Mouse (Mus musculus) right cerebral cortex, postnatal 4 days (tissue): ENCODE measurements at regions not wholly inside any gene's neighbourhood (a gene's known extent, or its start where the extent isn't known, plus 50 kb on each side); places are given as distances from the start of the nearest gene placed in this dataset.

Experiments
- DNase-seq: peaks from one replicate; pipeline ENCODE4 v3.0.0-alpha.2; 2022

- no peak for DNase-seq
Observed at GRCm38 (mm10) chr9:61815995-61816394, 98.3 kb downstream of the Rplp1 start.

GRCm38 (mm10) chr9:61813291-61813690, 101.1 kb downstream of the Rplp1 start:
- no peak for DNase-seq

DNA sequence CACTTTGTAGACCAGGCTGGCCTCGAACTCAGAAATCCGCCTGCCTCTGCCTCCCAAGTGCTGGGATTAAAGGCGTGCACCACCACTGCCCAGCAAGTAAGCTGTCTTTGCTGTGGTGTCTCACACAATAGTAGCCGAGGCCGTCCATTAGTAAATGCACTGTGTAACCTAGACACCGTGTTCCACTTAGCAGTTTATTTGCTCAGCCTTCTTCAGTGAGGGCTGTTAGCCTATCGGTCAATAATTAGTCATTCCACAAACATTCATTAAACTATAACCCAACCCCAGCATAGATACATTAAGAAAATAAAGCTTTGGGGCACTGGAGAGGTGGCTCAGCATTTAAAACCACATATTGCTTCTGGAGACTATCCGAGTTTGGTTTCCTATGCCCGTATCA, 102.0 kb downstream of the Rplp1 start:
- DNase-seq: no peak

GRCm38 (mm10) chr9:61810456-61810855, 103.9 kb downstream of the Rplp1 start:
- DNase-seq: no peak

- DNase-seq: no peak
Observed at GRCm38 (mm10) chr9:61808351-61809225, 105.8 kb downstream of the Rplp1 start.

DNA sequence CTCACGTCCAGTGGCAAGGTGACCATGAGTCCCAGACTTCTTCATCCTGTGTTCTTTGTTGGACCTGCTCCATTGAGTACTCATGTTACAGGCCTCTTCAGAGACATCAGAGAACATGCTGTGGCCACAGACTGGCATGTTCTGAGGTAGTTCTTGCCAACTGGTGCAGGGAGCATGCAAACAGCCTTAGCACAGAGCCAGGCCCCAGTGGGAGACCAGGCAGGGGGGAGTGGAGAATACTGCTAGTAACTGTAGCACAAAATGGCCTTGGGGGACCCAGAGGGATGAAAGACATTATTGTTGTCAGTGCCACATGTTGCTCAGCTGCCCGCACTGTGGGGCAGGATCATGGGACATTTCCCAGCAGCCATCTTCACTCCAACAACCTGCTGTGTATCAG, 108.4 kb downstream of the Rplp1 start:
- no peak for DNase-seq

- no peak for DNase-seq
Observed at GRCm38 (mm10) chr9:61803555-61803954, 110.8 kb downstream of the Rplp1 start.

- no peak for DNase-seq
Observed at GRCm38 (mm10) chr9:61802694-61803093, 111.6 kb downstream of the Rplp1 start.

DNA sequence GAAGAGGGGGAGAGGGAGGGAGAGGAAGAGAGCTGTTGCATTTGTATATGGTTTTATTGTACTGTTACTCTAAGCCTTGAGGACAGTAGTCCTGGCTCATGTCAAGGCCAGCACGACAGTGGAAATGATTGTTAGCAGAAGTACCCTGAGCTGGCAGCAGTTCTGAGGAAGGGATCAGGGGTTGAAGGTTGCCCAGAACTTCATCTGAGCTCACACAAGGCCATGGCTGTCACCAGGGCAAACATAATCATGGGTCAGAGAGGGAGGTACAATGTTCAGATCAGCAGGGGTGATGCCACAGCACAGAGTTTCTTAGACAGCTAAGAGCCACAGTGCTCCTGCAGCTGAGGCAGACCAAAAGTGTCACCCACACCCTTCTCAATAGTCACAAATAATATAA, 114.8 kb downstream of the Rplp1 start:
- DNase-seq: no peak

DNA sequence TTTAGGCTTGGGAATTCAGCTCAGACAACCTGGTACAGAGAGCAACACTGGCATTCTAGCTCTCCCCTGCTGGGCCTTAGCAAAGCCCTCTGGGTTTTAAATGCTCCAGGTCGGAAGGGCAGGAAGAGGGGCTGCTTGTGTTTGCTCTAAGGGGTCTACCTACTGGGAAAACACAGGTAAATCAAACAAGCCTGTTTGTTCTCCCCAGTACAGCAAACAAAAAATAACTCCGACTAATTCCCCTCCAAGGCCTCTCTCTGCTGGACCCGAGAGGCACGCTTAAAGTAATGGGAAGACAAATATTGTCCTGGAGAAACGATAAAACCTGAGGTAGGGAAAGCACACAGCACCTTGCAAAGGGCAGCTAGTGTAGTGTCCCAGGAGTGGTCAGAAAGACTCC, 118.4 kb downstream of the Rplp1 start:
- DNase-seq: no peak

- peak; percentile 59 for DNase-seq
Observed at GRCm38 (mm10) chr9:61791435-61792064, 122.8 kb downstream of the Rplp1 start.

- DNase-seq: no peak
Observed at GRCm38 (mm10) chr9:61790849-61791248, 123.5 kb downstream of the Rplp1 start.

DNA sequence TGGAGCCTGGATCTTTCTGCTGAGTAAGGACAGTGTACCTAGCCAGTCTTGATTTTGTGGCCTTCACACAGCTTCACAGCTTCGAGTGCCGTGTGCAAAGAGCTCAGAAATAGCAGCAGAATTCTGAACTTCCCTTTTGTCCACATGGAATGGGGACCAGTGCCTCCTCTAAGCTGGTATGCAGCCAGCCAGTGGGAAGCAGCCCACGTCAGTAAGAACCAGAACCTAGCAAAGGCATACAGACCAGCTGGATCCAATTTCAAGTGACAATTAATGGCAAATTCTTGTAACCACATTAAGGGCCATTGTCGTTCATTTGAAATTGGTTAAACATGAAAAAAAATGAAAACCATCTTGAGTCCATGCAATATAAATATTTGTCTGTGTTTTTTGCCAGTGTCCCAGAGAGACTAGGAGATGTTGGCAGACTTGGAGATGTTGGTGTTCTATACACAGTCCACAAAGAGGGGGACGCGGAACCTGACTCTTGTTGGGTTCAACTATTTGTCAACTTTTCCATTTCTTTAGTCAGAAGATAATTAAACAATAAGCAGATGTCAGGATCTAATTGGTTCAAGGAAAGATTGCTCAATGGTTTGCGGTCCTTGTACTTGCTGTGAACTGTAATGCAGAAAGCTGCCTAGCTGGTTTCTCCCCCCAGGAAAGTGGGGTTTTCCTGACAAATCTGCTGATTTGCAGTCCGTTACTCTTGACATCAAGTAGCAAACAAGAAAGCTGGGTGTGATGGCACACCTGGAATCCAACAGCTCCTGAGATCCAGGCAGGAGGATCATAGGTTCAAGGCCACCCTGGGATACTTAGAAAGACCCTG, 125.1 kb downstream of the Rplp1 start:
- no peak for DNase-seq

DNA sequence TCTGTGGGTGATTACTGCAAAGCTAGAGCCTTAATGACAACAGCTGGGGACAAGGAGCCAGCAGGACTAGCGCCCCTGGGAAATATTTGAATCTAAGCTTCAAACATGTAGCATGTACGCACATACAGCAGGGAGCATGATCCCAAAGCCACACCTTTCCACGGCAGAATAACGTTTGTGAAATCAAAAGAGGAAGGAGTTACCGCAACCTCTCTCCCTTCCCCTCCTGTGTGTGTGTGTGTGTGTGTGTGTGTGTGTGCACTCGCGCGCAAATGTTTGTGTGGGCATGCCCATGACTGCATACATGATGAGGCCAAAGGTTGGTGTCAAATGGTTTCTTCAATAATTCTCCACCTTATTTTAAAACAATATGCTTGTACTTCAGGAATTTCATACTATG, 132.9 kb downstream of the Rplp1 start:
- DNase-seq: no peak

DNA sequence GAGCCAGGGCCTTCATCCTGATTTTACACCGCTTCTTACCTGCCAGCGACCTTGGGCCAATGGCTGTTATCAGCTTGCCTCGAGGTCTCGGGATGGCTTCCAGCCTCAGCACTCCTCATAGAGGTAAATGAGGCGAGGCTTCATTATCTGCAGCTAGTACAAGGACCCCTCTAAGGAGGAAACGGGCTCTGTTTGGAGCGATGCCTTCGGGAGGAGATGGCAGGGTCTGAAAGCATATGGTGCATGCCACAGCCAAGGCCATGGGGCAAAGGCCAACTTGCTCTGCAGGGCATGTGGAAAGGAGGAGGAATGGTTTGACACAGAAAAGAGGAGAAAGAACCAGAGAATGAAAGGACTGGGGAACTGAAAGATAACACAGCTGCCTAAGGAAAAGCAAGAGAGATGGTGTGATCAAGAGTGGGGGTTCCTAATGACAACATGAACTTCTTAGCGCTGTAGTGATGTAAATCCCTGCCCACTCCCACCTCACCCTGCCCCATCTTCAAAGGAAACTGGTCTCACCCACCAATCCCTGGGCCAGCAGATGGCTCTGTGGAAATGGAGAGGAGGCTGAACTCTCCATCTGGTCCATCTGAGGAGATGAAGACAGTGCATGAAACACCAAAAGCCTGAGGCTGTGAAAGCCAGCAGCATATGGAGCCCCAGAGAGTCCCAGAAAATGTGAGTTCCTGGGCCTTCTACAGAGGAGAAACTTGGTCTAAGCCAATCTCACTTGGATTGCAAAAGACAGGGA, 134.0 kb downstream of the Rplp1 start:
- no peak for DNase-seq

GRCm38 (mm10) chr9:61779165-61779564, 135.2 kb downstream of the Rplp1 start:
- no peak for DNase-seq

DNA sequence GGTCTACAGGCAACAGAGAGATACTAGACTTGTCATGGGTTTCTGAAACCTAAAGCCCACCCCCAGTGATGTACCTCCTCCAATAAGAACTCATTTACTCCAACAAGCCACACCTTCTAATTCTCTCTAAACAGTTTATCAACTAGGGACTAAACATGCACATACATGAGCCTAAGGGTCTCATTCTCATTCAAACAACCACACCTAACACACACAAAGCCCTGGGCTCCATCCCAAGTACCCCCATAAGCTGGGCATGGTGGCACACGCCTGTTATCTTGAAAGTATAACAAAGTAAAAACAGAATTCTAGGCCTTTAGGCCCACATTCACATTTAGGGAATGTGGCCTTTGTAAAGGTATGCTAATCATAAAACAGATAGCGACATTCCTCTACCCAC, 137.9 kb downstream of the Rplp1 start:
- DNase-seq: no peak

DNA sequence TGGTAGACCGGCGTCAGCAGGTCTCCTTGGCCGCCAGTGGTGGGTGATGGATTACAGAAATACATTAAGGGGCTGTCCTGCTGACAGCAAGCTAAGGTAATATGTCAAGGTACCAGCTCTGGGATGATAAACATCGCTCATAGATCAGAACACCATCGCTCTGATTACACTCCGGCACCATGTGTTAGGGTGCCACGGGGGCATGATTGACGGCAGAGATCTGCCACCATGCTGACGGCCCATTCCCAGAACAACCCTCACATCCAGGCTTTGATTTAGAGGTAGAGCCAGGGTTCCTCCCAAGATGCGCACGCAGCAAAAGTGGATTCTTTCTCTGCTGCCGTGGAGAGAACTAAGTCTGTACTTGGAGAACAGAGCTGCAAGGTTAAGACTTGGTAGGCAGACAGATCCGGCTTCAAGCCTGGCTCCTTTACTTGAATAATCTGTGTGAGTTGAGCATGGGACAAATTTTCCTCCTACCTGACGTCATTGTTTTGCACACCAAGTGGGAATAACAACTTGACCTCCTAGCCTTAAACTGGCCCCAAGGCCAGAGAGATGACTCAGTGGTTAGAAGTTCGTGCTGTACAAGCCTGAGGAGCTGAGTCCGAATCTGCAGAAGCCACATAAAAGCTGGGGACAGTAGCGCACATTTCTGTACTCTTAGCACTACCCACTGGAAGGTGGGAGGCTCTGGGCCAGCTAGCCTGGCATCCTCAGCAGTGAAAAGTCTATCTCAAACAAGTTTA, 144.0 kb downstream of the Rplp1 start:
- no peak for DNase-seq

DNA sequence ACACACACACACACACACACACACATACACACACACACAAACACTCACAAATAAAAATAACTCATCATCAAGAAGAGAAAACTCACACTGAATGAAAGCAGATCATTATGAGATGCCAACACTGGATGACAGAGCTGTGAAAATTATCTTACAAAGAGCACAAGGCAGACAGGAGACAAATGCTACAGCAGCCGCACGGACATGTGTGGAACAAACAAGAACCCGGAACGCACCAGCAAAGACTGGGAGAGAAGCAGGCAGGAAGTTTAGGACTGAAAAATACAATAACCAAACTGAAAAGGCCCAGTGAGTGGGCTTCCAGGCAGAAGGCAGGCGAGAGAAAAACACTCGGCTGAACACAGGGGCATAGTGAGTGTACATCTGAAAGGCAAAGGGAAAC, 148.2 kb downstream of the Rplp1 start:
- no peak for DNase-seq

GRCm38 (mm10) chr9:61765366-61765765, 149.0 kb downstream of the Rplp1 start:
- no peak for DNase-seq

DNA sequence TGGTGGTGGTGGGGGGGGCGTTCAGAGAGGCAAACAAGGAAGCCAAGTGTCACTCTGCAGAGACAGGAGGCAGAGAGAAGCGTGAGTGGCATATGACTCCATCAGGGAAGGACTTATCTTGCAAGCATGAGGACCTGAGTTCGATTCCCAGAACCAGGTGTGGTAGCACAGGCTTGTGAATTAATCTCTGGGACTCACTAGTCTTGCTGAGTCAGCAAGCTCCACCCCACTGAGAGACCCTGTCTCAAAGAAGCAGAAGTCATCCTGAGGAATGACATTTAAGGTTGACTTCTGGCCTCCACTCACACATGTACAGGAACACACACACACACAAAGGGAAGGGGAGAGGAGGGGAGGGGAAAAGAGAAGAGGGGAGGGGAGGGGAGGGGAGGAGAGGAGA, 156.5 kb downstream of the Rplp1 start:
- no peak for DNase-seq

DNA sequence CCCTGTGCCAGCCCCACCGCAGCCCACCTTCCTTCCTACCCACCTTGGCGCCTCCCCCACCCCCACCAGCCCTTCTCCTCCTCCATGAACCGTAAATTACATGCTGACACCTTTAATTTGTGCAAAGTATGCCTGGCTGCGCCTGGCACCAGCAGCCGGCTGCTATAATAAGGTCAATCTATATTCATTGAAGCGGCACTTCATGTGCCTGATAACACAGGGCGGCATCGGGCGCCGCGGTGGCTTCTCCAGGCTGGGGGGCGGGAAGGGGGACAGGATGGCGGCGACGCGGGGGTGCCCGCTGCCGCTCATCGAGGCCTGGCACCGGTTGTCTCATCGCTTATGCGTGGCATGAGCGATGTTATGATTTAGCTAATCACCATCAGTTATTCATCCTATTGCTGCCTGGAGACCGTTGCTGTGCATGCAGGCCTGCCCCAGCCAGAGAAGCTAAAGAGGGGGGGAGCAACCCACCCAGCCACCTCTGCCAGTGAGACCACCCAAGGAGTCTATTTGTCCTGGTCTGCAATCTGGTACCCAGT, 157.5 kb downstream of the Rplp1 start:
- peak; percentile 29 for DNase-seq
